Mouse (Mus musculus) embryonic fibroblast, embryonic 13.5 days (primary cell): Measurements from ENCODE around the gene Zfand4. TPM values are rescaled to one million over a fixed set of nuclear protein-coding genes. Genes with fewer than 3 reads are reported as not detected.
"Not testable (repeated sequence)": the region's sequence is repeated elsewhere in the genome, so short reads cannot be mapped to it uniquely, and the experiment has no call there.

Source experiments
- H3K27ac ChIP-seq: 2 replicates; pipeline ENCODE4 v1.5.1; 2012; ENCODE audit warnings: low read length, control low read depth, inconsistent platforms; ENCODE audit not compliant: insufficient read depth
- H3K4me1 ChIP-seq: 2 replicates; pipeline ENCODE4 v1.6.1; 2011; ENCODE audit warnings: low read length; ENCODE audit not compliant: control insufficient read depth, insufficient read depth
- H3K4me3 ChIP-seq: 2 replicates; pipeline ENCODE4 v1.5.1; 2011; ENCODE audit warnings: mild to moderate bottlenecking, control low read depth, low read length; ENCODE audit not compliant: insufficient read depth
- CTCF ChIP-seq: IDR thresholded peaks from 2 replicates; pipeline ENCODE4 v1.5.1; 2011; ENCODE audit warnings: mild to moderate bottlenecking, control low read depth, low read length, moderate library complexity, borderline replicate concordance; ENCODE audit not compliant: insufficient read depth
- POLR2A ChIP-seq: IDR thresholded peaks from 2 replicates; pipeline ENCODE4 v1.6.1; 2011; ENCODE audit warnings: low read depth, mild to moderate bottlenecking, control low read depth, low read length, moderate library complexity
- polyA plus RNA-seq: library from polyadenylated mRNA; stranded (reverse); fragments of >200 nt; gene quantifications from 2 replicates; pipeline ENCODE4 v1.2.4, GENCODE M21; 2011; ENCODE audit warnings: low read depth; ENCODE audit not compliant: missing spikeins, insufficient read length

Zfand4 gene
- polyA plus RNA-seq, 1 experiment, result 3.1 TPM

DNA sequence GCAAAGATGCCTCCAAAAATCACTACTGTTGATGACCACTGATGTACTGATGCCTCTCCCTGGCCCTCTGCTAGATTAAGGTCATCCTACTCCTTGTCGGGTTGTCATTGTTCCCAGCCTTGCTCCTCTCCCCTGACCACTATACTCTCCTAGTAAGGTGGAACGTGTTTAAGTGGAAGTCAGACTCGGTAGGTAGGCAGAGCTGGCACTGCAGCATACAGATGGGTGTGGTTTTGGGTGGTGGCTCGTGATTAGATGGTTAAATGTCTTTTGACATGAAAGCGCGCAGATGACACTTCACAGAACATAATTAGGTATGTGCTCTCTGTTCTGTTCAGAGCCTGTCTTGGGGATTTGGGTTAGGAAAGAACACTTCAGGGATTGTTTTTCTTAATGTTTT is 86.6 kb downstream of the Zfand4 start:
- TF ChIP-seq POLR2A (no peak), CTCF (no peak)
- Histone ChIP-seq H3K27ac (no peak overlapping the region), H3K4me3 (no peak overlapping the region), H3K4me1 (no peaks in the 10 kb centered on the region)

DNA sequence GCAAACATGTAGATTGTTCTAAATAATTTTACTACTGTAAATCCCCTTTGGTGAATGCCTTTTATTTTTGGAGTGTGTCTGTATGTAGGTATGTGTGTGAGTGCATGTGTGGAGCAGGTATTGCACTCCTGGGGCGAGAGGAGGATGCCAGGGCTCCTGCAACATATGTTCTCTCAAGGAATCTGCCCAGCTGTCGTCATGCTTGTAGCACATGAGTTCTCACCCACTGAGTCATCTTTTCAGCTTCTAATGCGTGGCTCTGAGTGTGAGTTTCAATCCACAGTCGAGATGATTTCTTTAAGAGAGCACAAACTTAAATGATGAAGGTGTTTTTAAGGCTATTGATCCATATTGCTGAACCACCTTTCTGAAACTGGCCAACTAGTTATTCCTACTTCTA is 87.5 kb downstream of the Zfand4 start:
- Histone ChIP-seq H3K4me3 (no peak overlapping the region), H3K27ac (no peak overlapping the region), H3K4me1 (no peaks in the 10 kb centered on the region)
- no peak for TF ChIP-seq CTCF
- TF ChIP-seq POLR2A, result no peak

DNA sequence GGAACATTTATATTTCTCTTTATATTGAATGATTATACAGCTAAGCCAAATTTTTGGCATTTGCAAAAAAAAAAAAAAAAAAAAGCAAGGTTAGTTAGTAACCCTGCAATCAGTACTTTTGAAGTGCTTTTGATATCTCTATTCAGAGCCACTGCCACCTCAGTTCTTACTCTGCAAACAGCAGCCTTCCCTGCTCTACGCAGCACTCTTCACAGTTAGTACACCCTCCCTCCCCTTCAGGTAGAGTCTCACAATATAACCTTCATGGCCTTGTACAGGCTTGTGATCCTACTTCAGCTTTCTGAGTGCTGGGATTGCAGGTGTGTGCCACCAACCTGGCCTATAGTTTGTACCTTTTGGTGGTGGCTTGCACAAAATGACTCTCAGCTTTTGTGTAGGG is 89.4 kb downstream of the Zfand4 start:
- TF ChIP-seq POLR2A, result no peak

GRCm38 (mm10) chr6:116356311-116356947 is 92.4 kb downstream of the Zfand4 start:
- not testable (repeated sequence) for H3K4me3 ChIP-seq, H3K27ac ChIP-seq, H3K4me1 ChIP-seq

More for the DNA sequence above, 89.4 kb downstream of the Zfand4 start:
- Histone ChIP-seq H3K4me1 (no peaks in the 10 kb centered on the region), H3K4me3 (no peak overlapping the region), H3K27ac (no peak overlapping the region)

DNA sequence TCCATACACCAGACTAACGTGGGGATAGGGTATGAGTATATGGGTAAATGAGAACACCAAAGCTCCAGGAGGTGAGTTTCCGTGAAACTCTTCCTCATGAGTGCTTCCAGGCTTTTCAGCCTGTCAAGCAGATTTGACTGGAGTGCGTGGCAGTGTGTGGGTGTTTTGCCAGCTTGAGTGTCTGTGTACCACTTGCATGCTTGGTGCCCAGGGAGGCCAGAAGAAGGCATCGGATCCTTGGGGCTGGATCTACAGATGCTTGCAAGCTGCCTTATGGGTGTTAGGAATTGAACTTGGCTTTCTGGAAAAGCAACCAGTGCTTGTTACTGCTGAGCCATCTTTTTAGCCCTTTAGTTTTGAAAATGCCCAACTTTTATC is 92.9 kb downstream of the Zfand4 start:
- H3K27ac ChIP-seq, result no peak overlapping the region
- H3K4me3 ChIP-seq, result no peak overlapping the region
- H3K4me1 ChIP-seq, result no peaks in the 10 kb centered on the region
- no peak for TF ChIP-seq CTCF
- TF ChIP-seq POLR2A, result no peak

DNA sequence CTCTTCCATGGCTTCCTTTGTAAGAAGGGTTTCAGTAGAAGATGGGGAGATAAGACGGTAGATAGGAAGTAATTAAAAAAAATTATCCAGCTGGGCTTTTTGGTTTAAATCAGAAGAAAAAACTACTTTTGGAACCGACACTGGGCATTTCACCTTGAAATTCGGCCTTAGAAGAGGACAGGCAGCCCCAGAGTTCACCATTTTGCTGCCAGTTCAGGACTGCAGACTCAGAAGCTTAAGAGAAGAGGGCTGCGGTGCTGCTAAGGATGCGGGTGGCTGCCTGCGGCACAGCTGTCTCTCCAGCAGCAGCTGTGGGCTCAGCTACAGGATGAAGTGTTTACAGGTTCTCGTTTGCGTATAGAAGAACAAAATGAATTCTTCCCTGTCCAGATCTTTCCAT is 94.0 kb downstream of the Zfand4 start:
- H3K4me3 ChIP-seq, result no peak overlapping the region
- TF ChIP-seq CTCF (no peak), POLR2A (no peak)
- no peak overlapping the region for H3K27ac ChIP-seq
- no peaks in the 10 kb centered on the region for H3K4me1 ChIP-seq

- H3K4me1 ChIP-seq, result no peaks in the 10 kb centered on the region
- no peak overlapping the region for H3K27ac ChIP-seq
- H3K4me3 ChIP-seq, result no peak overlapping the region
- no peak for TF ChIP-seq CTCF
These were observed 95.2 kb downstream of the Zfand4 start for GRCm38 (mm10) chr6:116359256-116359655.

- TF ChIP-seq POLR2A, result no peak
- no peak for TF ChIP-seq CTCF
- H3K4me3 ChIP-seq, result no peak overlapping the region
- H3K4me1 ChIP-seq, result no peaks in the 10 kb centered on the region
- no peak overlapping the region for H3K27ac ChIP-seq
These were observed 97.4 kb downstream of the Zfand4 start for GRCm38 (mm10) chr6:116361463-116361862.

- TF ChIP-seq CTCF, result no peak
- TF ChIP-seq POLR2A, result no peak
- Histone ChIP-seq H3K4me1 (no peaks in the 10 kb centered on the region), H3K27ac (no peak overlapping the region), H3K4me3 (no peak overlapping the region)
These were observed 98.0 kb downstream of the Zfand4 start for GRCm38 (mm10) chr6:116361993-116362392.

DNA sequence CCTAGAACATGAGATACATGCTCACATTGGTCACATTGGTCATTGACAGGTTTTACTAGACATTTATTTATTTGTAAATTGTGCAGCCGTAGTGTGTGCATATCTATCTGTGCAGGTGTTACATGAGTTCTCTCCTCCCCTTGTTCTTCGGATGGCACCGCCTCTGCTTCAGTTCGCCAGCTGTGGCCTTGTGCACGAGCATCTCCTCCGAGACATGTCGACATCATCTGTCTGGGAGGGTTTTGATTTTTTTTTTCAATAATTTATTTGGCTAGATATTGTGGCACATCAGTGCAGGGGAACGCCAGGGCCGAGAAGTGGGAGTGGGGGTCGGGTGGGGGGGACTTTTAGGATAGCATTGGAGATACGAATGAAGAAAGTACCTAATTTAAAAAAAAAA is 103.9 kb downstream of the Zfand4 start:
- Histone ChIP-seq H3K4me3 (no peak overlapping the region), H3K27ac (no peak overlapping the region), H3K4me1 (no peaks in the 10 kb centered on the region)
- TF ChIP-seq CTCF, result no peak
- no peak for TF ChIP-seq POLR2A

DNA sequence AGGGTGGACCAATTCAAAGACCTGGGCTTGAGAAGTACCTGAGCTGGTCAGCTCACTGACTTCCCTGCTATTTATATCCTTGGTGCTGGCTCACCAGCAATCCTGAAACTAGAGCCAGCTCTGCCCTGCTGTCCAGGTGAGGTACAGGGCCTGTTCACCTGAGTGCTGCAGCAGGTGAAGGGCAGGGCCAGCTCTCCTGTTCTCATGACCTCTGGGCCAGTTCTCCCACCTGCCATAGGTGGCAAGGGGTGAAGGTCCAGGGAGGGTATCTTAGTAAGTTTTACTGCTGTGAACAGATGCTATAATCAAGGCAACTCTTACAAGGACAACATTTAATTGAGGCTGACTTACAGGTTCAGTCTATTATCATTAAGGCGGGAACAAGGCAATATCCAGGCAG is 105.8 kb downstream of the Zfand4 start:
- Histone ChIP-seq H3K4me3 (no peak overlapping the region), H3K27ac (no peak overlapping the region), H3K4me1 (no peaks in the 10 kb centered on the region)
- TF ChIP-seq CTCF (no peak), POLR2A (no peak)
